Mouse (Mus musculus) kidney, adult 9 months (tissue): Measurements from ENCODE around the gene Cd300ld.
"Not testable (repeated sequence)": the region's sequence is repeated elsewhere in the genome, so short reads cannot be mapped to it uniquely, and the experiment has no call there.

ENCODE experiments used
- DNase-seq: peaks from one replicate; pipeline ENCODE4 v3.0.0; 2022

Gene Cd300ld

GRCm38 (mm10) chr11:114989793-114990192 is at the start of gene Cd300ld:
Gene Cd300ld (minus strand): TSS chr11:114989922.
- no peak for DNase-seq

GRCm38 (mm10) chr11:115037669-115038068 is 47.9 kb upstream of the Cd300ld start, which contains the start of gene Cd300ld5:
Gene Cd300ld5 (minus strand): TSS chr11:115037769.
- not testable (repeated sequence) for DNase-seq

GRCm38 (mm10) chr11:115026912-115027311 is 37.2 kb upstream of the Cd300ld start, which contains the start of gene Cd300ld4:
Gene Cd300ld4 (minus strand): TSS chr11:115027012.
- DNase-seq: not testable (repeated sequence)

- DNase-seq: not testable (repeated sequence)
Observed at GRCm38 (mm10) chr11:115016093-115016492, 26.4 kb upstream of the Cd300ld start, which contains the start of gene Cd300ld2. Gene Cd300ld2 (minus strand): TSS chr11:115016193.

- no peak for DNase-seq
Observed at GRCm38 (mm10) chr11:115004070-115004469, 14.3 kb upstream of the Cd300ld start.

GRCm38 (mm10) chr11:115001474-115002040 is 11.8 kb upstream of the Cd300ld start, which contains the start of gene Cd300c2:
Gene Cd300c2 (minus strand): TSS chr11:115001880.
- no peak for DNase-seq

GRCm38 (mm10) chr11:114981866-114982265 is 7.9 kb downstream of the Cd300ld start:
- DNase-seq: no peak

- DNase-seq: no peak
Observed at GRCm38 (mm10) chr11:114972726-114973125, 17.0 kb downstream of the Cd300ld start.

GRCm38 (mm10) chr11:114968752-114969207 is 20.9 kb downstream of the Cd300ld start, which contains the start of gene Cd300c:
Gene Cd300c (minus strand): TSS chr11:114969157.
- peak; percentile 1 for DNase-seq

- no peak for DNase-seq
Observed at GRCm38 (mm10) chr11:114965182-114965828, 24.4 kb downstream of the Cd300ld start.

- no peak for DNase-seq
Observed at GRCm38 (mm10) chr11:114960369-114960768, 29.4 kb downstream of the Cd300ld start.

- no peak for DNase-seq
Observed at GRCm38 (mm10) chr11:114934144-114934543, 55.6 kb downstream of the Cd300ld start, which contains the start of gene Cd300lb. Gene Cd300lb (minus strand): TSS chr11:114934386.

GRCm38 (mm10) chr11:114933591-114933990 is 56.1 kb downstream of the Cd300ld start:
- no peak for DNase-seq
